Mouse (Mus musculus) urinary bladder, postnatal 0 days (tissue): ENCODE results near the gene Zfp661. TPM values are rescaled to one million over a fixed set of nuclear protein-coding genes. Genes with fewer than 3 reads are reported as not detected.

ENCODE experiments used
- polyA plus RNA-seq: library from polyadenylated mRNA; unstranded; fragments of >200 nt; fragmentation: Nextera tagmentation; extraction: Ambion mirVana; gene quantifications from 2 replicates; pipeline ENCODE4 v1.2.1, GENCODE M21; 2015

Zfp661 gene
- 2.0 and 2.1 TPM in 2 replicates for polyA plus RNA-seq

DNA sequence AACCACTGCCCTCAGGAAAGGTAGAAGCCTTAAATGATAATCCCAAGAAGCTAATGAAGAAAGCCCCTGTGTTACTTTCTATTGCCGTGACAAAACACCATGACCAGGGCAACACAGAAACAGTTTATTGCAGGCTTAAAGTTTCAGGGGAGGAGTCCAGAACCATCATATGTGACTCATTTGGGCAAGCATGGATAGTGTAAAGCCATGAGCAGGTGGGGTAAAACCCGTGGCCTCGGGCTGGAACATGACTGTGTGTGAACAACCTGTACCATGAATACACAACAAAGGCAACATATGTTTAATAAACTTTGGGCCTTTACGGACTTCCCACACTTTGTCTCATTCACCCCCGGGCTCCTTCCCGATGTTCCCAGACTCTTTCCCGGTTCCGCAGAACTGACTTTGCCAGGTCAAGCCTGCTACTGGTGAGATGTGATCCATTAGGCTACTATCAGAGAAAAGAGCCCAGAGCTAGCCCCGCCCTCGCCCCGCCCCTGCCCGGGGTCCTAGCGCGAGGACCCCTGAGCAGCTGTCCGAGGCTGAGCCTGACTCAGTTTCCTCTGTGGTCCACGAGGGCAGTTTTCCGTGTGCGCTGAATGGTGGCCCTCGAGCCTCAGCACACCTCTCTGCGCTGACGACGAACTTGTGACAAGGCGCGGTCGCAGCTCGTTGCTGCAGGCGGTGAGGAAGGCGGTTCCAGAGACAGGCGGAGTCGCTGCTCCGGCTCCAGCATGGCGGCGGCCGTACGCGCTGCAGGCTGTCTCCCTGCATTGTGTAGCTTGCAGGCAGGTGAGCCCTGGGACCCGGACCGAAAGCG is at the start of gene Zfp661, which contains the start of gene Mrps5:
Zfp661 (minus strand) TSS at position 401 of the 820 bp plus-strand sequence.
Mrps5 (plus strand) TSS at position 529 of the 820 bp plus-strand sequence.

DNA sequence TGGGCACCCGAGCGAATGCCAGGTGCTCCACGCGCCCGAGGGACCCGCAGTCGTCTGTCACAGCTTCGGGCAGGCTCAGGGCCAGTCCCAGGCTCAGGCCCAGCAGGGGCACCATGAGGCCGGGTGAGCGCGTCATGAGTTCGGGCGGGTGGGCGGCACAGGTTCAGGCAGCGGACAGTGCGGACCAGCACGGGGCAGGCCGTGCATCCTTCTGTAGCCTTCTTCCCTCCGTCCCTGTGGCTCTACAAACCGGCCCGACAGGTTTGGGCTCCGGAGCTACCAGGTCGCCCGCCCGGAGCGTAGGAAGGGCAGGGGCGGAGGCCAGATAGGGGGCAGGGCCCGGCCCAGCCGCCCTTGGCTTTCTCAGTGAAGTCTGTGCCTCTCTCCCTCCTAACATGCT is 45.7 kb downstream of the Zfp661 start, which contains the start of gene Prom2:
Prom2 (minus strand) TSS at position 283 of the 400 bp plus-strand sequence.

Other genes with a start within 250 kb of the Zfp661 start
- gene Astl, start 248.5 kb downstream of the Zfp661 start, polyA plus RNA-seq: not detected in 2 replicates
- gene Adra2b, start 223.9 kb downstream of the Zfp661 start, polyA plus RNA-seq: 0.66 and 0.82 TPM in 2 replicates
- gene Gpat2, start 161.9 kb downstream of the Zfp661 start, polyA plus RNA-seq: 0.21 and 0.23 TPM in 2 replicates
- 20.4 and 22.1 TPM in 2 replicates for gene Fahd2a, start 142.5 kb downstream of the Zfp661 start, polyA plus RNA-seq
- gene Kcnip3, start 65.0 kb downstream of the Zfp661 start, polyA plus RNA-seq: 10.5 and 12.3 TPM in 2 replicates
- 25.0 and 30.1 TPM in 2 replicates for gene Prom2, start 45.6 kb downstream of the Zfp661 start, polyA plus RNA-seq
- gene Mrps5, start 128 bp upstream of the Zfp661 start, polyA plus RNA-seq: 75.0 and 85.2 TPM in 2 replicates
- 126 and 139 TPM in 2 replicates for gene Mal, start 69.6 kb upstream of the Zfp661 start, polyA plus RNA-seq
- 6.4 and 6.7 TPM in 2 replicates for gene Mall, start 142.8 kb upstream of the Zfp661 start, polyA plus RNA-seq
- gene Nphp1, start 201.8 kb upstream of the Zfp661 start, polyA plus RNA-seq: 14.9 and 19.7 TPM in 2 replicates
- gene Mtln, start 205.4 kb upstream of the Zfp661 start, polyA plus RNA-seq: 46.2 and 55.1 TPM in 2 replicates
- gene Bub1, start 244.8 kb upstream of the Zfp661 start, polyA plus RNA-seq: 5.1 and 9.0 TPM in 2 replicates